Mouse (Mus musculus): ENCODE data around the gene Dync2h1. TPM values are rescaled to one million over a fixed set of nuclear protein-coding genes. Genes with fewer than 3 reads are reported as not detected.

Gene Dync2h1
- polyA plus RNA-seq, 1 experiment from 2014 or later, result 23.6 TPM

DNA sequence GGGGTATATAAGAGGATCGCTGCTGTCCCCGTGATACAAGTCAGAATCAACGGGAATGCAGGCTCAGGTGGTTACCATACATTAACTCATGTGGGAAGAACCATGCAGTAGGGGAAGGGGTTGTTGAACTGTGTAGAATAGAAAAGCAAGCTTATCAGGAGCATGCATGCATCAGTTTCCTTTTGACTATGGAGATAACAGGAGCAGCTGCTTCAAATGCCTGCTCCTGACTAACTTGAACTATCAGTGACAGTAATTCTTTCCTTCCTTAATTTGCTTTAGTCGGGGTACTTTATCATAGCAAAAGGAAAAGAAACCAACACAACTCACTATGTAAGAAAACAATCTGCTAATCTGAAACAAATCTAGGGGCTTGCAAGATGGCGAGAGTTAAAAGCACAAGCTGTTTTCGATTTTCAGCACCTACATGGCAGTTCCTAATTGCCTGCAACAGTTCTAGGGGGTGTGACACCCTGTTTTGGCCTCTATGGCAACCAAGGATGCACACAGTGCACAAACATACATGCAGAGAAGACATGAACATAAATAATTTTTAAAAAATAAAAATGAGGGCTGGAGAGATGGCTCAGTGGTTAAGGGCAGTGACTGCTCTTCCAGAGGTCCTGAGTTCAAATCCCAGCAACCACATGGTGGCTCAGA lies 16.8 kb downstream of the Dync2h1 start:
- Histone ChIP-seq H3K4me3 (replicated peaks; ENCODE audit: low read length) (no peak overlapping the region), H3K27me3 (ENCODE audit: control insufficient read depth, insufficient read depth, low read length) (no peaks in the 10 kb centered on the region), H3K4me2 (replicated peaks) (no peak overlapping the region), H3K9ac (no peak overlapping the region), H3K4me1 (replicated peaks; ENCODE audit: control insufficient read depth, insufficient read depth, low read length) (no peaks in the 10 kb centered on the region), H3K9me3 (ENCODE audit: control insufficient read depth, low read length) (no peaks in the 10 kb centered on the region), H3K27ac (no peak overlapping the region), H3K36me3 (replicated peaks; ENCODE audit: control insufficient read depth, insufficient read depth) (peaks cover 56% of the 10 kb centered on the region)
- no peak for ATAC-seq (ENCODE audit: low FRiP score)
- DNase-seq (ENCODE audit: low spot score), result no peak
- WGBS, result 92% methylated on average over 6 of the region's 6 CpGs

DNA sequence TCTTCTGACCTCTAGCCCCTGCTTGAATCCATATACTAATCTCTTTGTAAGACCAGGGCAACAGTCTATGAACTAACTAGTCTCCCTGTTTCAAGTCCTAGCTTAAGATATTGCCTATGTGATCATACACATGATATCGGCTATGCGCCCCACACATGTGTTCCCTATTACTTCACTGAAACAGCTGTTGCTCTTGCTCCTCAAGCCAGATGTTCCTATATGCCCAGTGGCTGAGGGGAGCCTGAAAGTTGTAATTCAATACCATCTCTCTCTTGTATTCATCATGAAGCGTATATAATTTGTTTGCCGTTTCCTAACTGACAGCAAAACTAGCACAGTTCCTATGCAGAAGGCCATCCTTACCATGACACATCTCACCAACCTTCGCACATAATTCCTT lies 23.6 kb downstream of the Dync2h1 start:
- H3K9ac ChIP-seq, result no peak overlapping the region
- ATAC-seq (ENCODE audit: low FRiP score), result no peak
- H3K4me1 ChIP-seq (replicated peaks; ENCODE audit: control insufficient read depth, insufficient read depth, low read length), result no peaks in the 10 kb centered on the region
- H3K27me3 ChIP-seq (ENCODE audit: control insufficient read depth, insufficient read depth, low read length), result no peaks in the 10 kb centered on the region
- H3K9me3 ChIP-seq (ENCODE audit: control insufficient read depth, low read length), result no peaks in the 10 kb centered on the region
- no peak for DNase-seq (ENCODE audit: low spot score)
- no peak overlapping the region for H3K4me2 ChIP-seq (replicated peaks)
- no peak overlapping the region for H3K4me3 ChIP-seq (replicated peaks; ENCODE audit: low read length)
- peaks cover 66% of the 10 kb centered on the region for H3K36me3 ChIP-seq (replicated peaks; ENCODE audit: control insufficient read depth, insufficient read depth)
- WGBS, result 93% methylated on average over 5 of the region's 5 CpGs
- no peak overlapping the region for H3K27ac ChIP-seq

DNA sequence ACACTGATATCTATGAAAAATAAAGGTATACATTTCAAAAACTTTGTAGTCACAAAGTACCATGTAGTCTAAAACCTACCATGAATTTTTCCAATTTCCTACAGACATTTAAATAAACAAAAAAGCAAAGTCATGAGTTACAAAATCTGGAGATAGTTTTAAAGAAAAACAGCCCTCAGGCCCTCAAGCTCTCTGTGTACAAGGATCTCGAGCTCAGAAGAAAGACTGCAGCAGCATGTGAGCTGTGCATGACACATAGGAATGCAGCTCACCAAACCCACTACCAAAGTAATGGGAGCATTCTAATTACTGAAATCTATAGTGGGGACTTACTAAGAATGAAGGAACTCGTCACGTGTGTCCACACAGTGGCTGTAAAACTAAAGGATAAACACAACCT lies 24.5 kb downstream of the Dync2h1 start:
- Histone ChIP-seq H3K36me3 (replicated peaks; ENCODE audit: control insufficient read depth, insufficient read depth) (peaks cover 68% of the 10 kb centered on the region), H3K9ac (no peak overlapping the region), H3K27ac (no peak overlapping the region), H3K4me1 (replicated peaks; ENCODE audit: control insufficient read depth, insufficient read depth, low read length) (no peaks in the 10 kb centered on the region), H3K9me3 (ENCODE audit: control insufficient read depth, low read length) (no peaks in the 10 kb centered on the region), H3K4me3 (replicated peaks; ENCODE audit: low read length) (no peak overlapping the region), H3K27me3 (ENCODE audit: control insufficient read depth, insufficient read depth, low read length) (no peaks in the 10 kb centered on the region), H3K4me2 (replicated peaks) (no peak overlapping the region)
- no peak for DNase-seq (ENCODE audit: low spot score)
- no peak for ATAC-seq (ENCODE audit: low FRiP score)
- WGBS, result 86% methylated on average over 3 of the region's 3 CpGs

DNA sequence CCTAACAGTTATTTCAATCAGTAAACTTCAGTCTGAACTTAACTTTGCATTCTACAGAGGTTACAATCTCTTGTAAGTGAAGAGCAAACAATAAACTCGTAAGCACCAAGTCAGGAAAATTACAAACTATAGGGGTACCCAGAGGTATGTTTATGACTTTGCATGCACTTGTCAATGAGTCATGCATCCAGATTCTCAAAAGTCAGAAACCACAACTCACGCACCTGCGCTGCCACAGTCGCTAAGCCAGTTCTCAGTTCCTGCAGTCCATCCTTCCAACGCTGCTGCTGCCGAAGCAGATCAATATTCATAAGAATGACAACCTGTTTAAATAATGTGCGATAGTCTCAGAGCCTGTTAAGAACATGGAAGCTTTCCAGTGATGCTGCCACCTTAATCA lies 25.6 kb downstream of the Dync2h1 start:
- no peak overlapping the region for H3K4me3 ChIP-seq (replicated peaks; ENCODE audit: low read length)
- no peak overlapping the region for H3K9ac ChIP-seq
- H3K36me3 ChIP-seq (replicated peaks; ENCODE audit: control insufficient read depth, insufficient read depth), result peaks cover 65% of the 10 kb centered on the region
- DNase-seq (ENCODE audit: low spot score) (no peak), ATAC-seq (ENCODE audit: low FRiP score) (no peak)
- H3K27ac ChIP-seq, result no peak overlapping the region
- no peaks in the 10 kb centered on the region for H3K27me3 ChIP-seq (ENCODE audit: control insufficient read depth, insufficient read depth, low read length)
- no peaks in the 10 kb centered on the region for H3K9me3 ChIP-seq (ENCODE audit: control insufficient read depth, low read length)
- no peaks in the 10 kb centered on the region for H3K4me1 ChIP-seq (replicated peaks; ENCODE audit: control insufficient read depth, insufficient read depth, low read length)
- 97% methylated on average over 7 of the region's 7 CpGs for WGBS
- H3K4me2 ChIP-seq (replicated peaks), result no peak overlapping the region

- ATAC-seq (ENCODE audit: low FRiP score), result no peak
- no peak overlapping the region for H3K9ac ChIP-seq
- DNase-seq (ENCODE audit: low spot score), result no peak
- H3K27ac ChIP-seq, result no peak overlapping the region
- WGBS, result 98% methylated on average over 2 of the region's 2 CpGs
- H3K4me3 ChIP-seq (replicated peaks; ENCODE audit: low read length), result no peak overlapping the region
- H3K9me3 ChIP-seq (ENCODE audit: control insufficient read depth, low read length), result no peaks in the 10 kb centered on the region
- H3K4me2 ChIP-seq (replicated peaks), result no peak overlapping the region
- peaks cover 56% of the 10 kb centered on the region for H3K36me3 ChIP-seq (replicated peaks; ENCODE audit: control insufficient read depth, insufficient read depth)
- no peaks in the 10 kb centered on the region for H3K4me1 ChIP-seq (replicated peaks; ENCODE audit: control insufficient read depth, insufficient read depth, low read length)
- H3K27me3 ChIP-seq (ENCODE audit: control insufficient read depth, insufficient read depth, low read length), result no peaks in the 10 kb centered on the region
Observed at GRCm38 (mm10) chr9:7154391-7154790, 29.9 kb downstream of the Dync2h1 start.

GRCm38 (mm10) chr9:7122863-7123262 lies 61.4 kb downstream of the Dync2h1 start:
- Histone ChIP-seq H3K36me3 (replicated peaks; ENCODE audit: control insufficient read depth, insufficient read depth) (peaks cover 12% of the 10 kb centered on the region), H3K4me1 (replicated peaks; ENCODE audit: control insufficient read depth, insufficient read depth, low read length) (no peaks in the 10 kb centered on the region), H3K9me3 (ENCODE audit: control insufficient read depth, low read length) (no peaks in the 10 kb centered on the region), H3K27me3 (ENCODE audit: control insufficient read depth, insufficient read depth, low read length) (no peaks in the 10 kb centered on the region), H3K4me2 (replicated peaks) (no peak overlapping the region), H3K4me3 (replicated peaks; ENCODE audit: low read length) (no peak overlapping the region), H3K27ac (no peak overlapping the region), H3K9ac (no peak overlapping the region)
- no peak for DNase-seq (ENCODE audit: low spot score)
- ATAC-seq (ENCODE audit: low FRiP score), result no peak
- 99% methylated on average over 2 of the region's 2 CpGs for WGBS

GRCm38 (mm10) chr9:7110166-7110565 lies 74.1 kb downstream of the Dync2h1 start:
- 74% methylated on average over 1 of the region's 1 CpGs for WGBS
- no peak for DNase-seq (ENCODE audit: low spot score)
- Histone ChIP-seq H3K27ac (no peak overlapping the region), H3K27me3 (ENCODE audit: control insufficient read depth, insufficient read depth, low read length) (no peaks in the 10 kb centered on the region), H3K4me1 (replicated peaks; ENCODE audit: control insufficient read depth, insufficient read depth, low read length) (no peaks in the 10 kb centered on the region), H3K4me2 (replicated peaks) (no peak overlapping the region), H3K9ac (no peak overlapping the region), H3K36me3 (replicated peaks; ENCODE audit: control insufficient read depth, insufficient read depth) (peaks cover 24% of the 10 kb centered on the region), H3K4me3 (replicated peaks; ENCODE audit: low read length) (no peak overlapping the region), H3K9me3 (ENCODE audit: control insufficient read depth, low read length) (no peaks in the 10 kb centered on the region)
- no peak for ATAC-seq (ENCODE audit: low FRiP score)

- H3K27me3 ChIP-seq (ENCODE audit: control insufficient read depth, insufficient read depth, low read length), result no peaks in the 10 kb centered on the region
- no peak overlapping the region for H3K4me3 ChIP-seq (replicated peaks; ENCODE audit: low read length)
- no peak overlapping the region for H3K4me2 ChIP-seq (replicated peaks)
- ATAC-seq (ENCODE audit: low FRiP score) (no peak), DNase-seq (ENCODE audit: low spot score) (no peak)
- no peaks in the 10 kb centered on the region for H3K9me3 ChIP-seq (ENCODE audit: control insufficient read depth, low read length)
- H3K9ac ChIP-seq, result no peak overlapping the region
- H3K4me1 ChIP-seq (replicated peaks; ENCODE audit: control insufficient read depth, insufficient read depth, low read length), result no peaks in the 10 kb centered on the region
- no peak overlapping the region for H3K27ac ChIP-seq
- peaks cover 22% of the 10 kb centered on the region for H3K36me3 ChIP-seq (replicated peaks; ENCODE audit: control insufficient read depth, insufficient read depth)
Observed at GRCm38 (mm10) chr9:7101361-7101760, 82.9 kb downstream of the Dync2h1 start.

- WGBS, result 95% methylated on average over 2 of the region's 2 CpGs
Observed at GRCm38 (mm10) chr9:7074625-7075024, 109.6 kb downstream of the Dync2h1 start.

DNA sequence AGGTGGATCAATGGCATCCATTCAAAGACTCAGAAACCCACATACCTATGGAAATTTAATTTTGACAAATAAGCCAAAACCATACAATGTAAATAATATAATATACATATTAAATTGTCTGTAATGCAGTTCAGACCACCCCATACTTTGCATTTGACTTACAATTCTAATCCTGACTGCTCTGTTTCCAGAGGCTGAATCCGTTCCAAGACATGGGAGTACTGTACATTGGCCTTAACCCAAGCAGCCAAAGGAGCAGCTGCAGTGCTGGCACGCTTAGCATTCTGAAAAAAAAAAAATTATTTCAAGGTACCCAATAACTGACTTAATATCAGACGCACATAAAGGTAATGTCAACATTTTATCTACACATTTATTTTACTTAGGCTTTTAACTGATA lies 113.4 kb downstream of the Dync2h1 start:
- Histone ChIP-seq H3K4me3 (replicated peaks; ENCODE audit: low read length) (no peak overlapping the region), H3K4me1 (replicated peaks; ENCODE audit: control insufficient read depth, insufficient read depth, low read length) (no peaks in the 10 kb centered on the region), H3K36me3 (replicated peaks; ENCODE audit: control insufficient read depth, insufficient read depth) (peaks cover 30% of the 10 kb centered on the region), H3K27me3 (ENCODE audit: control insufficient read depth, insufficient read depth, low read length) (no peaks in the 10 kb centered on the region), H3K4me2 (replicated peaks) (no peak overlapping the region), H3K9me3 (ENCODE audit: control insufficient read depth, low read length) (no peaks in the 10 kb centered on the region), H3K9ac (no peak overlapping the region), H3K27ac (no peak overlapping the region)
- DNase-seq (ENCODE audit: low spot score) (no peak), ATAC-seq (ENCODE audit: low FRiP score) (no peak)
- 91% methylated on average over 3 of the region's 3 CpGs for whole genome bisulfite sequencing

More at GRCm38 (mm10) chr9:7074625-7075024, 109.6 kb downstream of the Dync2h1 start:
- Histone ChIP-seq H3K4me1 (replicated peaks; ENCODE audit: control insufficient read depth, insufficient read depth, low read length) (no peaks in the 10 kb centered on the region), H3K9me3 (ENCODE audit: control insufficient read depth, low read length) (no peaks in the 10 kb centered on the region), H3K27ac (no peak overlapping the region), H3K9ac (no peak overlapping the region), H3K36me3 (replicated peaks; ENCODE audit: control insufficient read depth, insufficient read depth) (peaks cover 37% of the 10 kb centered on the region), H3K4me3 (replicated peaks; ENCODE audit: low read length) (no peak overlapping the region), H3K4me2 (replicated peaks) (no peak overlapping the region), H3K27me3 (ENCODE audit: control insufficient read depth, insufficient read depth, low read length) (no peaks in the 10 kb centered on the region)
- DNase-seq (ENCODE audit: low spot score) (no peak), ATAC-seq (ENCODE audit: low FRiP score) (no peak)
